Mouse (Mus musculus): ENCODE data around the gene Tgfb1i1. TPM values are rescaled to one million over a fixed set of nuclear protein-coding genes. Genes with fewer than 3 reads are reported as not detected.

Tgfb1i1 gene
- total RNA-seq, 1 experiment: 10.5 TPM

- TF ChIP-seq MAFK (IDR thresholded peaks at IDR 0.05; ENCODE audit: insufficient read depth, low read depth, low read length) (no peak), CHD2 (IDR thresholded peaks at IDR 0.05; ENCODE audit: low read depth, low read length) (no peak), HCFC1 (IDR thresholded peaks at IDR 0.05; ENCODE audit: borderline replicate concordance, insufficient read depth, low read length) (no peak), ZC3H11A (IDR thresholded peaks at IDR 0.05; ENCODE audit: borderline replicate concordance, low read depth, low read length) (no peak), ZNF384 (IDR thresholded peaks at IDR 0.05; ENCODE audit: low read depth, low read length) (no peak)
- H3K36me3 ChIP-seq (ENCODE audit: control insufficient read depth, insufficient read depth, low read length, poor library complexity, severe bottlenecking): peaks cover 12% of the 10 kb centered on the region
- no peak overlapping the region for H3K9ac ChIP-seq (ENCODE audit: insufficient read depth, low read depth, low read length, poor library complexity, severe bottlenecking)
- H3K9me3 ChIP-seq (ENCODE audit: control insufficient read depth, insufficient read depth, low read depth, low read length): no peaks in the 10 kb centered on the region
- H3K4me1 ChIP-seq (ENCODE audit: control insufficient read depth in 2 of 2, insufficient read depth in 2 of 2, low read length in 2 of 2, poor library complexity in 1 of 2): peaks cover 0 to 3% of the 10 kb centered on the region in 2 experiments; a peak in 1 of 4 replicates
- no peak overlapping the region for H3K27ac ChIP-seq (ENCODE audit: insufficient read depth, low read depth, low read length, poor library complexity, severe bottlenecking)
- H3K4me3 ChIP-seq (ENCODE audit: insufficient read depth in 1 of 2, low read depth in 1 of 2, low read length in 2 of 2, poor library complexity in 1 of 2, severe bottlenecking in 1 of 2): no peak overlapping the region
- no peak for DNase-seq (ENCODE audit: low read depth, low spot score)
- in situ Hi-C loops (cut with MboI; ENCODE audit: low sequenced_read_pairs in 2 of 2, unreplicated experiment in 2 of 2): no loop called here
These were observed 36.1 kb downstream of the Tgfb1i1 start for GRCm38 (mm10) chr7:128282532-128283244.

- Histone ChIP-seq H3K36me3 (ENCODE audit: control insufficient read depth, insufficient read depth, low read length, poor library complexity, severe bottlenecking) (peaks cover 14% of the 10 kb centered on the region), H3K27ac (ENCODE audit: insufficient read depth, low read depth, low read length, poor library complexity, severe bottlenecking) (no peak overlapping the region), H3K4me3 (ENCODE audit: insufficient read depth in 1 of 2, low read depth in 1 of 2, low read length in 2 of 2, poor library complexity in 1 of 2, severe bottlenecking in 1 of 2) (no peak overlapping the region), H3K9me3 (ENCODE audit: control insufficient read depth, insufficient read depth, low read depth, low read length) (no peaks in the 10 kb centered on the region), H3K4me1 (ENCODE audit: control insufficient read depth in 2 of 2, insufficient read depth in 2 of 2, low read length in 2 of 2, poor library complexity in 1 of 2) (no peaks in the 10 kb centered on the region), H3K9ac (ENCODE audit: insufficient read depth, low read depth, low read length, poor library complexity, severe bottlenecking) (no peak overlapping the region)
- TF ChIP-seq HCFC1 (IDR thresholded peaks at IDR 0.05; ENCODE audit: borderline replicate concordance, insufficient read depth, low read length): no peak
- TF ChIP-seq ZNF384 (IDR thresholded peaks at IDR 0.05; ENCODE audit: low read depth, low read length): no peak
- no peak for TF ChIP-seq CHD2 (IDR thresholded peaks at IDR 0.05; ENCODE audit: low read depth, low read length)
- no peak for TF ChIP-seq ZC3H11A (IDR thresholded peaks at IDR 0.05; ENCODE audit: borderline replicate concordance, low read depth, low read length)
- no peak for TF ChIP-seq MAFK (IDR thresholded peaks at IDR 0.05; ENCODE audit: insufficient read depth, low read depth, low read length)
- in situ Hi-C loops (cut with MboI; ENCODE audit: low sequenced_read_pairs in 2 of 2, unreplicated experiment in 2 of 2): no loop called here
- no peak for DNase-seq (ENCODE audit: low read depth, low spot score)
These were observed 37.4 kb downstream of the Tgfb1i1 start for GRCm38 (mm10) chr7:128284047-128284446.

- Histone ChIP-seq H3K27ac (ENCODE audit: insufficient read depth, low read depth, low read length, poor library complexity, severe bottlenecking) (no peak overlapping the region), H3K36me3 (ENCODE audit: control insufficient read depth, insufficient read depth, low read length, poor library complexity, severe bottlenecking) (peaks cover 14% of the 10 kb centered on the region), H3K9me3 (ENCODE audit: control insufficient read depth, insufficient read depth, low read depth, low read length) (no peaks in the 10 kb centered on the region), H3K4me1 (ENCODE audit: control insufficient read depth in 2 of 2, insufficient read depth in 2 of 2, low read length in 2 of 2, poor library complexity in 1 of 2) (no peaks in the 10 kb centered on the region), H3K9ac (ENCODE audit: insufficient read depth, low read depth, low read length, poor library complexity, severe bottlenecking) (no peak overlapping the region), H3K4me3 (ENCODE audit: insufficient read depth in 1 of 2, low read depth in 1 of 2, low read length in 2 of 2, poor library complexity in 1 of 2, severe bottlenecking in 1 of 2) (no peak overlapping the region)
- TF ChIP-seq CHD2 (IDR thresholded peaks at IDR 0.05; ENCODE audit: low read depth, low read length) (no peak), ZC3H11A (IDR thresholded peaks at IDR 0.05; ENCODE audit: borderline replicate concordance, low read depth, low read length) (no peak), MAFK (IDR thresholded peaks at IDR 0.05; ENCODE audit: insufficient read depth, low read depth, low read length) (no peak), ZNF384 (IDR thresholded peaks at IDR 0.05; ENCODE audit: low read depth, low read length) (no peak), HCFC1 (IDR thresholded peaks at IDR 0.05; ENCODE audit: borderline replicate concordance, insufficient read depth, low read length) (no peak)
- no peak for DNase-seq (ENCODE audit: low read depth, low spot score)
- in situ Hi-C loops (cut with MboI; ENCODE audit: low sequenced_read_pairs in 2 of 2, unreplicated experiment in 2 of 2): no loop called here
These were observed 38.4 kb downstream of the Tgfb1i1 start for GRCm38 (mm10) chr7:128285060-128285459.

- Histone ChIP-seq H3K36me3 (ENCODE audit: control insufficient read depth, insufficient read depth, low read length, poor library complexity, severe bottlenecking) (peaks cover 12% of the 10 kb centered on the region; the same call in 1 of the 2 replicates), H3K9me3 (ENCODE audit: control insufficient read depth, insufficient read depth, low read depth, low read length) (no peaks in the 10 kb centered on the region), H3K9ac (ENCODE audit: insufficient read depth, low read depth, low read length, poor library complexity, severe bottlenecking) (no peak overlapping the region; the same call in 1 of the 2 replicates), H3K4me3 (ENCODE audit: insufficient read depth in 1 of 2, low read depth in 1 of 2, low read length in 2 of 2, poor library complexity in 1 of 2, severe bottlenecking in 1 of 2) (no peak overlapping the region), H3K27ac (ENCODE audit: insufficient read depth, low read depth, low read length, poor library complexity, severe bottlenecking) (no peak overlapping the region), H3K4me1 (ENCODE audit: control insufficient read depth in 2 of 2, insufficient read depth in 2 of 2, low read length in 2 of 2, poor library complexity in 1 of 2) (no peaks in the 10 kb centered on the region)
- DNase-seq (ENCODE audit: low read depth, low spot score): no peak
- TF ChIP-seq CHD2 (IDR thresholded peaks at IDR 0.05; ENCODE audit: low read depth, low read length) (no peak), HCFC1 (IDR thresholded peaks at IDR 0.05; ENCODE audit: borderline replicate concordance, insufficient read depth, low read length) (no peak), MAFK (IDR thresholded peaks at IDR 0.05; ENCODE audit: insufficient read depth, low read depth, low read length) (no peak), ZC3H11A (IDR thresholded peaks at IDR 0.05; ENCODE audit: borderline replicate concordance, low read depth, low read length) (no peak), ZNF384 (IDR thresholded peaks at IDR 0.05; ENCODE audit: low read depth, low read length) (no peak)
- in situ Hi-C loops (cut with MboI; ENCODE audit: low sequenced_read_pairs in 2 of 2, unreplicated experiment in 2 of 2): no loop called here
These were observed 42.4 kb downstream of the Tgfb1i1 start for GRCm38 (mm10) chr7:128288923-128289544.

Measured in ES-E14 (cell line).